Mouse (Mus musculus): Measurements from ENCODE around the gene Phactr2. TPM values are rescaled to one million over a fixed set of nuclear protein-coding genes. Genes with fewer than 3 reads are reported as not detected.
"Not testable (repeated sequence)": the region's sequence is repeated elsewhere in the genome, so short reads cannot be mapped to it uniquely, and the experiment has no call there.

Gene Phactr2
- polyA plus RNA-seq, 1 experiment from 2014 or later: 27.2 TPM

GRCm38 (mm10) chr10:13196872-13197507 is 277.2 kb downstream of the Phactr2 start:
- no peak overlapping the region for H3K4me2 ChIP-seq (replicated peaks)
- H3K4me1 ChIP-seq: peaks cover 6% of the 10 kb centered on the region
- peak; percentile 16; the same call in 1 of the 2 replicates for ATAC-seq (ENCODE audit: insufficient number of reproducible peaks, insufficient read depth, low FRiP score, low TSS enrichment)
- 67% methylated on average over 8 of the region's 8 CpGs for WGBS
- no peak overlapping the region for H3K4me3 ChIP-seq
- no peak overlapping the region; the same call in 1 of the 2 replicates for H3K27ac ChIP-seq
- no peak overlapping the region for H3K9ac ChIP-seq
- no peaks in the 10 kb centered on the region for H3K27me3 ChIP-seq
- H3K36me3 ChIP-seq: no peaks in the 10 kb centered on the region
- H3K9me3 ChIP-seq: no peaks in the 10 kb centered on the region

DNA sequence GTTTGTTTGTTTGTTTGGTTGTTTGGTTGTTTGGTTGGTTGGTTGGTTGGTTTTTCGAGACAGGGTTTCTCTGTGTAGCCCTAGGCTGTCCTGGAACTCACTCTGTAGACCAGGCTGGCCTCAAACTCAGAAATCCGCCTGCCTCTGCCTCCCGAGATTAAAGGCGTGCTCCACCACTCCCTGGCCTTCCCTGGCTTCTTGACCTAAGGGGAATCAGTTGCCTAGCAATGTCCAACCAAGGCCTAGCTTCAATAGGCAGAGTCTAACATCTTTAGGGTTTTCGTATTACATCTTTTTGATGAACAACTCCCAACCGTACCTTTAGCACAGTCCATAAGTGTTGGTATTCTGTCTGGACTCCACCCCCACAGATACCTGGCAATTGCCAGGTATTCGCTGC is 280.7 kb downstream of the Phactr2 start:
- H3K9me3 ChIP-seq; H3K27ac ChIP-seq; H3K9ac ChIP-seq; ATAC-seq (ENCODE audit: insufficient number of reproducible peaks, insufficient read depth, low FRiP score, low TSS enrichment); H3K4me1 ChIP-seq; H3K27me3 ChIP-seq: not testable (repeated sequence)
- Histone ChIP-seq H3K36me3 (peaks cover 16% of the 10 kb centered on the region), H3K4me3 (peak overlapping the region; percentile 88; the same call in 1 of the 2 replicates), H3K4me2 (replicated peaks) (peak overlapping the region; percentile 68)
- 83% methylated on average over 7 of the region's 7 CpGs for WGBS

GRCm38 (mm10) chr10:13192731-13193351 is 281.4 kb downstream of the Phactr2 start, which contains the start of gene Ltv1:
Gene Ltv1, minus strand, starts transcription at chr10:13193168.
- WGBS: under 1% methylated on average over 43 of the region's 43 CpGs
- H3K9me3 ChIP-seq: no peaks in the 10 kb centered on the region
- peak; percentile 95 for ATAC-seq (ENCODE audit: insufficient number of reproducible peaks, insufficient read depth, low FRiP score, low TSS enrichment)

GRCm38 (mm10) chr10:13189881-13190280 is 284.3 kb downstream of the Phactr2 start:
- WGBS: 89% methylated on average over 5 of the region's 5 CpGs
- ATAC-seq (ENCODE audit: insufficient number of reproducible peaks, insufficient read depth, low FRiP score, low TSS enrichment): no peak
- H3K36me3 ChIP-seq: peaks cover 31% of the 10 kb centered on the region
- H3K9ac ChIP-seq: no peak overlapping the region
- H3K9me3 ChIP-seq: no peaks in the 10 kb centered on the region
- peaks cover 8% of the 10 kb centered on the region for H3K4me1 ChIP-seq
- H3K27ac ChIP-seq: no peak overlapping the region
- H3K4me2 ChIP-seq (replicated peaks): no peak overlapping the region
- no peaks in the 10 kb centered on the region for H3K27me3 ChIP-seq
- no peak overlapping the region for H3K4me3 ChIP-seq

More at GRCm38 (mm10) chr10:13192731-13193351, 281.4 kb downstream of the Phactr2 start, which contains the start of gene Ltv1:
- Histone ChIP-seq H3K9ac (peak within 1 kb of the TSS; percentile 68), H3K4me1 (peaks cover 8% of the 10 kb centered on the region), H3K4me3 (peak within 1 kb of the TSS; percentile 88), H3K27me3 (no peaks in the 10 kb centered on the region), H3K4me2 (replicated peaks) (peak within 1 kb of the TSS; percentile 68), H3K27ac (0 out of 2 replicates have a peak within 1 kb of the TSS, but pooled peaks have one; percentile 65), H3K36me3 (peaks cover 17% of the 10 kb centered on the region)

- no peaks in the 10 kb centered on the region for H3K4me1 ChIP-seq
- H3K4me3 ChIP-seq: no peak overlapping the region
- H3K4me2 ChIP-seq (replicated peaks): no peak overlapping the region
- no peak for ATAC-seq (ENCODE audit: insufficient number of reproducible peaks, insufficient read depth, low FRiP score, low TSS enrichment)
- no peaks in the 10 kb centered on the region for H3K9me3 ChIP-seq
- no peak overlapping the region for H3K27ac ChIP-seq
- no peak overlapping the region for H3K9ac ChIP-seq
- peaks cover 42% of the 10 kb centered on the region for H3K36me3 ChIP-seq
- no peaks in the 10 kb centered on the region for H3K27me3 ChIP-seq
- 83% methylated on average over 3 of the region's 3 CpGs for WGBS
These were observed 287.5 kb downstream of the Phactr2 start for GRCm38 (mm10) chr10:13186754-13187153.

GRCm38 (mm10) chr10:13184170-13184766 is 289.9 kb downstream of the Phactr2 start:
- no peak overlapping the region for H3K27ac ChIP-seq
- no peak overlapping the region for H3K4me3 ChIP-seq
- no peak overlapping the region for H3K4me2 ChIP-seq (replicated peaks)
- H3K4me1 ChIP-seq: no peaks in the 10 kb centered on the region
- WGBS: 92% methylated on average over 4 of the region's 4 CpGs
- H3K36me3 ChIP-seq: peaks cover 50% of the 10 kb centered on the region
- H3K9me3 ChIP-seq: no peaks in the 10 kb centered on the region
- H3K9ac ChIP-seq: no peak overlapping the region
- no peak for ATAC-seq (ENCODE audit: insufficient number of reproducible peaks, insufficient read depth, low FRiP score, low TSS enrichment)
- H3K27me3 ChIP-seq: no peaks in the 10 kb centered on the region

- ATAC-seq (ENCODE audit: insufficient number of reproducible peaks, insufficient read depth, low FRiP score, low TSS enrichment): no peak
- Histone ChIP-seq H3K4me3 (no peak overlapping the region), H3K4me2 (replicated peaks) (no peak overlapping the region), H3K27ac (0 out of 2 replicates have a peak overlapping the region, but pooled peaks have one; percentile 46), H3K9me3 (no peaks in the 10 kb centered on the region), H3K36me3 (peaks cover 62% of the 10 kb centered on the region), H3K27me3 (no peaks in the 10 kb centered on the region), H3K9ac (no peak overlapping the region), H3K4me1 (no peaks in the 10 kb centered on the region)
- 76% methylated on average over 7 of the region's 7 CpGs for WGBS
These were observed 294.0 kb downstream of the Phactr2 start for GRCm38 (mm10) chr10:13180211-13180610.

DNA sequence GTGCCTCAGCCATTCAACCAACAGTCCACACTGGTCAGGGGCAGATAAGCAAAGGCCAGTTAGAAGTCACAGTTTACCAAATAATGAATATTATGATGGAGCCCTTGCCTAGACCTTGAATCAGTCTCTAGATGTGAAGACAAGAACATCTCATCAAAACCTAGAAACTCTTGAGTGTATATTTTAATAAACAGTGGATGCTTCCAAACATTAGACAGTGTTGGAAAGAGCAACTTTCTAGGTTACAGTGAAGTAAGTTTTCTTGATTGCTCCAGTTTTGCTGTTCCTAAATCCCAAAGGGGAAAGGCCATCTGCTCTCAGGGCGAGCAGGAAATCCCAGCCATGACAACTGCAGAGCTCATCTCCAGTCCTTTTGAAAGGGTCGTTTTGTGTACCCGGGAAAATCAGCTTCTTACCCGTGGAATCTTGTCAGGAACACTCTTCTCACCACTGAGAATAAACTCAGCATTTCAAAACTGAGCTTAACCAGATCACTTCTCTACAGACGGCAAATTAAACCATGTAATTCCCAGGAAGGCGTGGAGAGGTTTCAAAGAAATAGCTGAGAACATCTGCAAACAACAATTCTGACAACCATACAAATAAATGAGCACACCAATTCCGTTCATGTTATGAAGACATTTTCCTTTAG is 296.1 kb downstream of the Phactr2 start, which contains the start of gene Zc2hc1b:
Zc2hc1b (minus strand) TSS at position 51 of the 652 bp plus-strand sequence.
- no peak within 1 kb of the TSS for H3K4me2 ChIP-seq (replicated peaks)
- H3K36me3 ChIP-seq: peaks cover 62% of the 10 kb centered on the region
- H3K27me3 ChIP-seq: no peaks in the 10 kb centered on the region
- no peak within 1 kb of the TSS for H3K9ac ChIP-seq
- WGBS: 65% methylated on average over 7 of the region's 7 CpGs
- H3K4me1 ChIP-seq: no peaks in the 10 kb centered on the region
- no peak within 1 kb of the TSS for H3K4me3 ChIP-seq
- H3K27ac ChIP-seq: no peak within 1 kb of the TSS
- ATAC-seq (ENCODE audit: insufficient number of reproducible peaks, insufficient read depth, low FRiP score, low TSS enrichment): no peak
- H3K9me3 ChIP-seq: no peaks in the 10 kb centered on the region

GRCm38 (mm10) chr10:13175866-13176265 is 298.3 kb downstream of the Phactr2 start:
- H3K27ac ChIP-seq: no peak overlapping the region
- H3K4me2 ChIP-seq (replicated peaks): no peak overlapping the region
- WGBS: 90% methylated on average over 7 of the region's 7 CpGs
- no peak overlapping the region for H3K9ac ChIP-seq
- no peak overlapping the region for H3K4me3 ChIP-seq
- H3K36me3 ChIP-seq: peaks cover 44% of the 10 kb centered on the region
- H3K4me1 ChIP-seq: peaks cover 19% of the 10 kb centered on the region
- H3K9me3 ChIP-seq: no peaks in the 10 kb centered on the region
- ATAC-seq (ENCODE audit: insufficient number of reproducible peaks, insufficient read depth, low FRiP score, low TSS enrichment): no peak
- H3K27me3 ChIP-seq: no peaks in the 10 kb centered on the region

DNA sequence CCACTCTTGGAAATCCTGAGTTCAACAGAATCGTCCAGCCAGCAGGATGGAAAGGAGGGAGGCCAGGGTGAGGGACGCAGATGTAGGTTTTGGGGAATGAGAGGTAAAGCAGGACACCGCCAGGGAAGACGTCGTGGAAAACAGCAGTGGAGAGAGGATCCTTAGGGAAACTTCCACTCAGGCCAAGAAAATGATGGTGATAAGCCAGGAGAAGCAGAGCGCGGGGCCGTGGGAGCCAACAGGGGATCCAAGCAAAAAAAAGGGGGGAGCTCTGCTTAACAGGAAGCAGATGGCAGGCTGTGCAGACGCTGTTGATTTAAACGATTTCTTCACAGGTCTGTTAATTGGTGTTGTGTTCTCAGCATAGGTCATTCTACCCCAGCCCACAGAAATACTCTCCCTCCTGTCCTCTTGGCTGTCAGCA is 301.4 kb downstream of the Phactr2 start:
- peaks cover 33% of the 10 kb centered on the region for H3K4me1 ChIP-seq
- H3K4me2 ChIP-seq (replicated peaks): no peak overlapping the region
- WGBS: 23% methylated on average over 10 of the region's 10 CpGs
- H3K9me3 ChIP-seq: no peaks in the 10 kb centered on the region
- ATAC-seq (ENCODE audit: insufficient number of reproducible peaks, insufficient read depth, low FRiP score, low TSS enrichment): peak; percentile 42; the same call in 1 of the 2 replicates
- H3K4me3 ChIP-seq: no peak overlapping the region
- peak overlapping the region; percentile 67 for H3K27ac ChIP-seq
- no peaks in the 10 kb centered on the region for H3K27me3 ChIP-seq
- H3K36me3 ChIP-seq: peaks cover 17% of the 10 kb centered on the region
- H3K9ac ChIP-seq: no peak overlapping the region

- Histone ChIP-seq H3K4me2 (replicated peaks) (peak overlapping the region; percentile 27; the same call in 1 of the 2 replicates), H3K27me3 (no peaks in the 10 kb centered on the region), H3K4me1 (peaks cover 33% of the 10 kb centered on the region), H3K27ac (peak overlapping the region; percentile 62), H3K9me3 (no peaks in the 10 kb centered on the region), H3K4me3 (no peak overlapping the region), H3K36me3 (peaks cover 3% of the 10 kb centered on the region; the same call in 1 of the 2 replicates), H3K9ac (no peak overlapping the region)
- WGBS: 42% methylated on average over 2 of the region's 2 CpGs
- no peak for ATAC-seq (ENCODE audit: insufficient number of reproducible peaks, insufficient read depth, low FRiP score, low TSS enrichment)
These were observed 302.8 kb downstream of the Phactr2 start for GRCm38 (mm10) chr10:13171461-13171860.

Data from embryonic facial prominence, embryonic 12.5 days (tissue).